Mouse (Mus musculus) cerebellum, adult 2 months (tissue): ENCODE measurements at regions not wholly inside any gene's neighbourhood (a gene's known extent, or its start where the extent isn't known, plus 50 kb on each side); places are given as distances from the start of the nearest gene placed in this dataset.

ENCODE experiments used
- CTCF ChIP-seq: fragments of 200-500 bp; IDR thresholded peaks from 2 replicates; pipeline ENCODE4 v1.5.1; 2011; ENCODE audit warnings: low read depth, mild to moderate bottlenecking, control low read depth, low read length, moderate library complexity, borderline replicate concordance; ENCODE audit not compliant: insufficient read depth
- POLR2A ChIP-seq: fragments of 200-500 bp; IDR thresholded peaks from 2 replicates; pipeline ENCODE4 v1.6.1; 2011; ENCODE audit warnings: low read length, control low read depth, borderline replicate concordance; ENCODE audit not compliant: insufficient read depth

DNA sequence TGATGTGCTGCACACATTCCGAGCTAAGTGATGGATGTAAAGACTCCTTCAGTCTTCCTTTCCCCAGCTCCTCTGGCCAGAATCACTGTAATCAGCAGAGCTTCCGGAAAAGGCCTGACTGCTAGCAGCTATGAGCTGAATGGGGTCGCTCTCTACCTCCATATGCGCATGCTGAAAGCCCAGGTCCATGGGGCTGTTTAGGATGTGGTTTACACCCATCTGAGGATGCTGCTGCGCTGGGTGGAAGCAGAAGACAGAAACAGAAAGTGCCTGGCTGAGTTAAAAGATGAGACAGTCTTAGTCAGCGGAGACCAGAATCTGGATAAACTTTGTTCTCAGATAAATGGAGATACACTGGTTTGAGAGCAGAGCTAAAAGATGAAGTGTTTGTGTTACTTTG is 99.3 kb upstream of the Tab2 start:
- TF ChIP-seq CTCF (no peak), POLR2A (no peak)
